Mouse (Mus musculus): ENCODE data around the gene Nr2c2.

GRCm38 (mm10) chr6:92162724-92163123, 71.5 kb downstream of the Nr2c2 start:
- no peak for TF ChIP-seq ETS1 (conservative IDR thresholded peaks at IDR 0.05; ENCODE audit: low read depth, low read length)
- TF ChIP-seq CTCF (conservative IDR thresholded peaks at IDR 0.05 in 1 of 2, IDR thresholded peaks at IDR 0.05 in 1 of 2; ENCODE audit: low read depth in 2 of 2, low read length in 2 of 2) = no peak
- no peak for TF ChIP-seq UBTF (IDR thresholded peaks at IDR 0.05; ENCODE audit: low read depth, low read length)
- no peak for TF ChIP-seq EP300 (IDR thresholded peaks at IDR 0.05; ENCODE audit: low read length)
- TF ChIP-seq PAX5 (IDR thresholded peaks at IDR 0.05; ENCODE audit: low read length) = no peak
- TF ChIP-seq MAFK (IDR thresholded peaks at IDR 0.05; ENCODE audit: insufficient replicate concordance, low read length) = no peak
- no peak for TF ChIP-seq BHLHE40 (IDR thresholded peaks at IDR 0.05; ENCODE audit: low read depth, low read length)
- no peak for TF ChIP-seq MAZ (IDR thresholded peaks at IDR 0.05; ENCODE audit: low read depth, low read length)
- TF ChIP-seq POLR2A (IDR thresholded peaks at IDR 0.05; ENCODE audit: low read depth, low read length) = no peak
- no peak for TF ChIP-seq MEF2A (IDR thresholded peaks at IDR 0.05; ENCODE audit: borderline replicate concordance, low read depth, low read length)
- no peak for TF ChIP-seq ZMIZ1 (IDR thresholded peaks at IDR 0.05; ENCODE audit: low read depth, low read length)
- TF ChIP-seq TCF12 (IDR thresholded peaks at IDR 0.05; ENCODE audit: low read depth, low read length) = no peak
- no peak for TF ChIP-seq RCOR1 (conservative IDR thresholded peaks at IDR 0.05; ENCODE audit: low read depth, low read length)
- no peak for TF ChIP-seq RAD21 (IDR thresholded peaks at IDR 0.05; ENCODE audit: low read depth, low read length)
